Mouse (Mus musculus) olfactory bulb, adult 2 months (tissue): ENCODE measurements around the gene 1700008P02Rik. TPM values are rescaled to one million over a fixed set of nuclear protein-coding genes. Genes with fewer than 3 reads are reported as not detected.
"Not testable (repeated sequence)": the region's sequence is repeated elsewhere in the genome, so short reads cannot be mapped to it uniquely, and the experiment has no call there.

Experiments used
- H3K27ac ChIP-seq: fragments of 200-500 bp; 2 replicates; pipeline ENCODE4 v1.5.1; 2012; ENCODE audit warnings: low read depth, low read length; ENCODE audit not compliant: insufficient read depth
- H3K4me1 ChIP-seq: fragments of 200-500 bp; 2 replicates; pipeline ENCODE4 v1.6.1; 2012; ENCODE audit warnings: low read length; ENCODE audit not compliant: control insufficient read depth, insufficient read depth
- H3K4me3 ChIP-seq: fragments of 200-500 bp; 2 replicates; pipeline ENCODE4 v1.5.1; 2012; ENCODE audit warnings: mild to moderate bottlenecking, low read depth, low read length, moderate library complexity; ENCODE audit not compliant: insufficient read depth
- CTCF ChIP-seq: fragments of 200-500 bp; IDR thresholded peaks from 2 replicates; pipeline ENCODE4 v1.5.1; 2012; ENCODE audit warnings: low read depth, mild to moderate bottlenecking, low read length, moderate library complexity; ENCODE audit not compliant: insufficient read depth
- POLR2A ChIP-seq: fragments of 200-500 bp; IDR thresholded peaks from 2 replicates; pipeline ENCODE4 v1.6.1; 2012; ENCODE audit warnings: mild to moderate bottlenecking, low read depth, low read length, moderate library complexity; ENCODE audit not compliant: insufficient read depth
- WGBS: fragments of 180-500 bp; shearing (Covaris S2); methylation state at CpG from one replicate; pipeline ENCODE4 v1.1.7; 2018; 5-methylcytosine and 5-hydroxymethylcytosine counted together
- polyA plus RNA-seq: library from polyadenylated mRNA; stranded (reverse); fragments of >200 nt; gene quantifications from 2 replicates; pipeline ENCODE4 v1.2.4, GENCODE M21; 2012; ENCODE audit warnings: low replicate concordance; ENCODE audit not compliant: missing spikeins, insufficient read depth, insufficient read length

The 1700008P02Rik gene
- not detected in 2 replicates for polyA plus RNA-seq

- Histone ChIP-seq H3K4me3 (no peak within 1 kb of the TSS), H3K27ac (no peak within 1 kb of the TSS), H3K4me1 (no peaks in the 10 kb centered on the region)
- WGBS = 95% methylated on average over 7 of the region's 7 CpGs
- TF ChIP-seq POLR2A (no peak), CTCF (no peak)
These were observed at the start of gene 1700008P02Rik for GRCm38 (mm10) chr3:6620343-6620742. 1700008P02Rik (minus strand) TSS chr3:6620443.

GRCm38 (mm10) chr3:6649411-6649810, 29.2 kb upstream of the 1700008P02Rik start:
- 83% methylated on average over 2 of the region's 2 CpGs for WGBS
- Histone ChIP-seq H3K4me1 (no peaks in the 10 kb centered on the region), H3K27ac (no peak overlapping the region), H3K4me3 (no peak overlapping the region)
- TF ChIP-seq POLR2A (no peak), CTCF (no peak)

GRCm38 (mm10) chr3:6638151-6638550, 17.9 kb upstream of the 1700008P02Rik start:
- not testable (repeated sequence) for H3K27ac ChIP-seq, H3K4me1 ChIP-seq, H3K4me3 ChIP-seq

GRCm38 (mm10) chr3:6634256-6634655, 14.0 kb upstream of the 1700008P02Rik start:
- Histone ChIP-seq H3K4me1 (no peaks in the 10 kb centered on the region), H3K4me3 (no peak overlapping the region), H3K27ac (no peak overlapping the region)
- no peak for TF ChIP-seq POLR2A

GRCm38 (mm10) chr3:6617881-6618280, 2.4 kb downstream of the 1700008P02Rik start:
- TF ChIP-seq POLR2A (no peak), CTCF (no peak)
- Histone ChIP-seq H3K4me3 (no peak overlapping the region), H3K4me1 (no peaks in the 10 kb centered on the region), H3K27ac (no peak overlapping the region)
